Mouse (Mus musculus) bone marrow macrophage, adult 2 months (primary cell): ENCODE results near the gene Lemd1. TPM values are rescaled to one million over a fixed set of nuclear protein-coding genes. Genes with fewer than 3 reads are reported as not detected.
A peak's percentile ranks its signal among the peaks of the same experiment; 100 is the strongest.

Experiments
- H3K27ac ChIP-seq: 2 replicates; pipeline ENCODE4 v1.5.1; 2012; ENCODE audit warnings: low read depth, low read length; ENCODE audit not compliant: insufficient read depth
- H3K4me1 ChIP-seq: 2 replicates; pipeline ENCODE4 v1.6.1; 2012; ENCODE audit warnings: low read length; ENCODE audit not compliant: control insufficient read depth, insufficient read depth
- H3K4me3 ChIP-seq: 2 replicates; pipeline ENCODE4 v1.5.1; 2012; ENCODE audit warnings: mild to moderate bottlenecking, low read length, moderate library complexity; ENCODE audit not compliant: insufficient read depth
- CTCF ChIP-seq: IDR thresholded peaks from 2 replicates; pipeline ENCODE4 v1.5.1; 2012; ENCODE audit warnings: low read depth, mild to moderate bottlenecking, low read length, moderate library complexity
- POLR2A ChIP-seq: IDR thresholded peaks from 2 replicates; pipeline ENCODE4 v1.6.1; 2012; ENCODE audit warnings: mild to moderate bottlenecking, low read depth, low read length, borderline replicate concordance
- polyA plus RNA-seq: library from polyadenylated mRNA; stranded (reverse); fragments of >200 nt; gene quantifications from 2 replicates; pipeline ENCODE4 v1.2.4, GENCODE M21; 2012; ENCODE audit not compliant: missing spikeins, insufficient read depth, insufficient read length

Gene Lemd1
- polyA plus RNA-seq, 1 experiment: not detected

DNA sequence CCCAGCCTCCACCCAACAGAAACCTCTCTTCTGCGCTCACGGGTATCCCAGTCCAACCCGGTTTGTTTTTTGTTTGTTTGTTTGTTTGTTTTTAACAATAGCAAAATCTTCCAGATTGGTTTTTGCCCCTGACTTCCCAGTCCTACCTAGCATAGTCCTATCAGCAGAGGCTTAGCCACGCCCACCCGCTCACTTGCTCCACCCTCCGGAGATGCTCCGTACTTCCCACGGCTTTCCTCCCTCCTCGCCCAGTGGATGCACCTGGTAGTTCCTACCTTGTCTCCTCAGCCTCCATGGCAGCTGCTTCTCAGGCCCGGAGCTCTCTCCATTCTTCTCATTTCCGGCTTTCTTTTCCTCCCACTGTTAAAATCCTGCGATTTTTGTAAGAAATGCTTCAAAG is 42.3 kb downstream of the Lemd1 start:
- Histone ChIP-seq H3K4me3 (no peak overlapping the region), H3K4me1 (no peaks in the 10 kb centered on the region), H3K27ac (no peak overlapping the region)
- TF ChIP-seq CTCF: no peak
- no peak for TF ChIP-seq POLR2A

GRCm38 (mm10) chr1:132234757-132235273 is 43.6 kb downstream of the Lemd1 start:
- Histone ChIP-seq H3K4me1 (no peaks in the 10 kb centered on the region), H3K27ac (no peak overlapping the region), H3K4me3 (no peak overlapping the region)
- TF ChIP-seq CTCF (no peak), POLR2A (no peak)

GRCm38 (mm10) chr1:132237585-132238159 is 46.4 kb downstream of the Lemd1 start:
- no peak for TF ChIP-seq POLR2A
- TF ChIP-seq CTCF: peak; percentile 75
- Histone ChIP-seq H3K4me1 (no peaks in the 10 kb centered on the region), H3K4me3 (no peak overlapping the region), H3K27ac (no peak overlapping the region)

- TF ChIP-seq CTCF: no peak
- TF ChIP-seq POLR2A: no peak
- Histone ChIP-seq H3K4me1 (no peaks in the 10 kb centered on the region; the same call in 1 of the 2 replicates), H3K4me3 (no peak overlapping the region), H3K27ac (no peak overlapping the region)
Observed at GRCm38 (mm10) chr1:132245010-132245409, 53.8 kb downstream of the Lemd1 start.

- H3K27ac ChIP-seq: no peak overlapping the region
- no peak overlapping the region for H3K4me3 ChIP-seq
- TF ChIP-seq POLR2A: no peak
- no peak for TF ChIP-seq CTCF
- H3K4me1 ChIP-seq: no peaks in the 10 kb centered on the region; the same call in 1 of the 2 replicates
Observed at GRCm38 (mm10) chr1:132246137-132246536, 54.9 kb downstream of the Lemd1 start.

DNA sequence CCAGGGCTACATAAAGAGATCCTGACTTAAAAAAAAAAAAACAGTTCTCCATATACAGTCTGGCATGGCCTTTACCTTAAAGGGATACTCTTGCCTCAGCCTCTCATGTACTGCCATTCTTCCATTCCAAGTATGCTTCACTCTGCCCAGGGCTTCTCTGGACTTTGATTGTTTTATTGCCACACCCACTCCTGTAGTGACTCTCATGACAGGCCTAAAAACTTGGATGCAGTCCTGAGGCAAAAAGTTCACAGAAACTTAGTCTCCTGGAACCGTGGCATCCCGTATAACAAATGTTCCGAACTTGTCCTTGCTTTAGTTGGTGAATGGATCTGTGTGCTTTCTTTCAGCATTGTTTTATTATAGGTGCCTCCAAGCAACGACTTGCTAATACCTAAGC is 55.4 kb downstream of the Lemd1 start:
- Histone ChIP-seq H3K4me1 (no peaks in the 10 kb centered on the region; the same call in 1 of the 2 replicates), H3K27ac (no peak overlapping the region), H3K4me3 (no peak overlapping the region)
- TF ChIP-seq POLR2A: no peak
- TF ChIP-seq CTCF: no peak

- Histone ChIP-seq H3K4me1 (no peaks in the 10 kb centered on the region), H3K4me3 (no peak overlapping the region), H3K27ac (no peak overlapping the region)
- TF ChIP-seq POLR2A: no peak
- no peak for TF ChIP-seq CTCF
Observed at GRCm38 (mm10) chr1:132254467-132254866, 63.2 kb downstream of the Lemd1 start.

DNA sequence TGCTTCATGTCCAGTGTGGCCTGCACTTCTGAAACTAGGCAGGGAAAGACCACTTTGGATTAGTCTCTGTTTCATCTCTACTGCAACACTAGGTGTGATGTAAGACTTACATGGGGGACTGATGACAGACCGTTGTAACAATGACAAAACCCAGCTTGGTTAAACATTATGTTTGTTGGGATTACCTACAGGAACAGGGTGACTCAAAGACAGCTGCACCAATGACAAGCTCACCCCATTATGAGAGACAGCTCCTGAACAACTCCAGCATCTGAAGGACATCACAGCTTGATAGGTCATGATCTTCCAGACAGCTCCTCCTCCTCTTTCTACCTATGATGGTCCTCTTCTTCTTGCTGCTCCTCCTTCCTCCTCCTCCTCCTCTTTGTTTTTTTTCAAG is 69.1 kb downstream of the Lemd1 start:
- TF ChIP-seq CTCF (no peak), POLR2A (no peak)

DNA sequence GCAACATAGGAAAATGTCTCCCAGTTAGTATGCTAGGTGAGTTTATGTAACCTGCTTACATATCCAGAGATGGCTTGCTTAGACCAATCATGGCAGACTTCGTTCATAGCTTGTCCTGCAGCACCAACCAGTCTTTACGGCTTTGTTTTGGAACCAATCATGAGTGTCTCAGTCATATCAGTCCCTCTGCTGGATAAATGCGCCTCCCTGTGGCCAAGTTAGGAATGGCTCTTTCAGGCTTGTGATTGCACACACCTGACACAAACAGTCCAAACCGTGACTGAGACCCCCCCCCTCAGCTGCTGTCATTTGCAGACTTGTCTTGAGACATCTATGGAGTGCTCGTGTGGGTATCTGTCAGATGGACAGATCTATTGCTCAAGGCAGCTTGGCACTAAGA is 69.8 kb downstream of the Lemd1 start:
- Histone ChIP-seq H3K4me1 (peaks cover 6% of the 10 kb centered on the region), H3K27ac (no peak overlapping the region), H3K4me3 (no peak overlapping the region)
- TF ChIP-seq CTCF (no peak), POLR2A (no peak)

More for the DNA sequence above, 69.1 kb downstream of the Lemd1 start:
- Histone ChIP-seq H3K27ac (no peak overlapping the region), H3K4me3 (no peak overlapping the region), H3K4me1 (peaks cover 6% of the 10 kb centered on the region)

DNA sequence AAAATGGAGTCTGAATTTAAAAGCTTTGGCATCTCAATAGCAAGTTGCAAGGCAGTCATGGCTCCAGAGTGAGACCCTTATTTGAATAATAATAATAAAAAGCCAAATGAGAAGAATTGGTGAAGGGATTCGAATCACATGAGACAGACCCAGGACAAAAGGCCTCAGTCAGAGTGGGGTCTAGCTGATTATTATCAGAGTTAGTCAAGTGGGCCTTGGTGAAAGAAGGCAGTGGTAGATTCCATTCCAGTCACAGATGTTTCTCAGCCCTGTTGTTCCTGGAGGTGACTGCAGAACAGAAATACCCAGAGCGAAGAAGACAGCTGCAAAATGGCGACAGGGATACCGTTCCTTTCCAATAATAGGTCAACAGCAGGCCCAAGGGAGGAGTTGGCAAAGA is 72.4 kb downstream of the Lemd1 start:
- Histone ChIP-seq H3K4me3 (no peak overlapping the region), H3K4me1 (peaks cover 8% of the 10 kb centered on the region), H3K27ac (no peak overlapping the region)
- no peak for TF ChIP-seq CTCF
- TF ChIP-seq POLR2A: no peak

DNA sequence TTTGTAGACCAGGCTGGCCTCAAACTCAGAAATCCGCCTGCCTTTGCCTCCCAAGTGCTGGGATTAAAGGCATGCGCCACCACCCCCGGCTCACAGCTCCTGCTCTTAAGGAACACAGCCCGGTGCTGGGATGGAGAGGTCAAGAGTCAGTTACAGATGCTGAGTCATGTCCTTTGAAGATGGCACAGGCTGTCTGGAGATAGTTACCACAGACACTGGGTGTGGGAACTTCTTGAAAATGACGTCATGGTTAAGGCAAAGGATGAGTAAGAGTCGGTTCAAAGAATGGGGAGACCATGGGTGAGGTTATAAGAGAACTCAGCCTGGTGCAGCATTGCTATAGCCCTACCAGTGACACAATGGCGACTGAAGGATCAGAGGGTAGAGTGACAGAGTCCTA is 73.3 kb downstream of the Lemd1 start:
- H3K4me1 ChIP-seq: peaks cover 8% of the 10 kb centered on the region
- TF ChIP-seq CTCF: no peak
- TF ChIP-seq POLR2A: no peak
- H3K4me3 ChIP-seq: no peak overlapping the region
- H3K27ac ChIP-seq: no peak overlapping the region
